Mouse (Mus musculus): ENCODE data around the gene Ap2s1. TPM values are rescaled to one million over a fixed set of nuclear protein-coding genes. Genes with fewer than 3 reads are reported as not detected.
A peak's percentile ranks its signal among the peaks of the same experiment; 100 is the strongest.
"Not testable (repeated sequence)": the region's sequence is repeated elsewhere in the genome, so short reads cannot be mapped to it uniquely, and the experiment has no call there.

Ap2s1 gene
- polyA plus RNA-seq, 1 experiment from 2014 or later, result 451 TPM

DNA sequence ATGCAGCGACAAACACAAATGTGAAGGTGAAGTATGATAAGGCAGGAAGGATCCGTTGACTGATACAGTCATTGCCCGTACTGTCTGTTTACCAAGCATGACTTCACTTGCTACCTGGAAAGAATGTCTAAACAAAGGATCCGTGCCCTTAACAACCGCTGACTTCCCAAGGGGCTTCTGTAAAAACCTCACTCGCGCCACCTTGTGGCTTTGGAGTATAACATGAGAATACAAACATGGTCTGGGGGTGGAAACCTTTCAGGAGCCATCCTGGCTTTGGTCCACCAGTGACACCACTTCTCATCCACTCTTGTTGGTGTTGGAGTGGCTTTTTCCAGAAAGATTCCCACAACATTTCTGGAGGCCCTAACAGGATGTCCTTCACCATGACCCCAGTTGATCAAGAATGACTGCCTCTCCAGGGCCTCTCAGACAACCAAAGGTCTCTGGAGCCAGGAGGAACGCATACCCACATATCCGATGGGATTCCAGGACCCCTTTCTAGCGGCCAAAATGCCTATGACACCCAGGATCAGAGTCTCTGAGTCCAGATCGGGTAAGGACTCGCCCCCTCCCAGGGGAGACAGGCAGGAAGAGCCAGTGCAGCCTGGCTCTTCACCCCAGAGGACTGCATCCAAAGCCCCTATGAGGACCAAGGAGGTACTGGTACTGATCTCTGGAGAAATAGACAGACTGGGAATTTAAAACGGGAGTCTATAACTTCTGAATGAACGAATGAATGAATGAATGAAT lies 9.4 kb upstream of the Ap2s1 start:
- Histone ChIP-seq H3K9me3 (no peaks in the 10 kb centered on the region), H3K4me3 (peak overlapping the region; percentile 6; the same call in 1 of the 2 replicates), H3K36me3 (no peaks in the 10 kb centered on the region), H3K4me2 (peak overlapping the region; percentile 40), H3K9ac (no peak overlapping the region), H3K27me3 (no peaks in the 10 kb centered on the region), H3K4me1 (replicated peaks) (0 out of 2 replicates have a peak, but pooled peaks cover 8% of the 10 kb centered on the region), H3K27ac (replicated peaks) (peak overlapping the region; percentile 33; the same call in 1 of the 2 replicates)
- ATAC-seq (ENCODE audit: low FRiP score, low read depth), result peak; percentile 70
- 30% methylated on average over 14 of the region's 14 CpGs for WGBS

GRCm38 (mm10) chr7:16729563-16729962 lies 8.6 kb upstream of the Ap2s1 start:
- not testable (repeated sequence) for H3K27ac ChIP-seq (replicated peaks); H3K27me3 ChIP-seq; H3K4me3 ChIP-seq; H3K9me3 ChIP-seq; H3K9ac ChIP-seq; H3K36me3 ChIP-seq; H3K4me1 ChIP-seq (replicated peaks)
- WGBS, result 8% methylated on average over 7 of the region's 7 CpGs
- peak overlapping the region; percentile 40 for H3K4me2 ChIP-seq
- peak; percentile 54 for ATAC-seq (ENCODE audit: low FRiP score, low read depth)

DNA sequence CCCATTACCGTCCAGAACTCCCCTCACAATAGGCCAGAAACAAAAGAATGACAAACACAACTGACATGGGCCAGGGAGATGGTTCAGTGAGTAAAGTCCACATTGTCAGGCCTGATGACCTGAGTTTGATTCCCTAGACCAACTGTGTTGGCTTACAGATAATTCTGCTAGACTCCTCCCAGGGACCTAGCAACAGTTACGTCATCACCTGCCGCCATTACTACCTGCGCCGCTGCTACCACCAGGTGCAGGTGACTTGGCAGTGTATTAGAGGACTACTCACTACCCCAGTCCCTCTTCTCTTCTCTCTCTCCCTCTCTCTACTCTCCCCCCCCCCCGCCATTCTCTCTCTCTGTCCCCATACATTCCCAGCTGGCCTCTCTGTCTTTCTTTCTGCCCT lies 7.4 kb upstream of the Ap2s1 start:
- ATAC-seq (ENCODE audit: low FRiP score, low read depth), result no peak
- H3K4me2 ChIP-seq, result no peak overlapping the region
- H3K27ac ChIP-seq (replicated peaks), result no peak overlapping the region
- no peaks in the 10 kb centered on the region for H3K36me3 ChIP-seq
- no peaks in the 10 kb centered on the region for H3K9me3 ChIP-seq
- WGBS, result 93% methylated on average over 6 of the region's 6 CpGs
- 0 out of 2 replicates have a peak, but pooled peaks cover 8% of the 10 kb centered on the region for H3K4me1 ChIP-seq (replicated peaks)
- H3K27me3 ChIP-seq, result no peaks in the 10 kb centered on the region
- no peak overlapping the region for H3K9ac ChIP-seq
- H3K4me3 ChIP-seq, result no peak overlapping the region

DNA sequence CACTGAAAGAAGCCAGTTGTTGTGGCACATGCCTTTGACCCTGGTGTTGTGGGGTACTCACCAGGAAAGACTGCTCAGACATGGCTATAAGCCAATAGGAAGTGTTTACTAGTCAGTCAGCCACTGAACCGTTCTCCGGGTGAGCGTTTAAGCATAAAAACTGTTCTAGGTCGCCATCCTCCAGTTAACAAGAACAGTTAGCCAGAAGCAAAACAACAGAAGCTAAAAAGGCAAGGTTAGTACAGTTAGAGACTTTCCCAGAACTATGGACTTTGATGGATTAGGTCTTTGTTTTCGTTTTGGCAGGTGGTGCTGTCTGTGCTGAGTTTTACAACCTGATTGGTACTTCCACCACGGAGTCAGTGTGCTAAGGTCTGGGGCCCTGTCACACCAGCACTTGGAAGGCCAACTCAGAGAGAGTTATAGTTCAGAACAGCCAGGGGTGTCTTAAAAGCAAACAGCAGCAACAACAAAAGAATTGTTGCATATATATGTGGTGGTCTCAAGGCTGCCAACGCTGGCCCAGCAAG lies 6.3 kb upstream of the Ap2s1 start:
- Histone ChIP-seq H3K9ac (no peak overlapping the region), H3K9me3 (no peaks in the 10 kb centered on the region), H3K4me2 (no peak overlapping the region), H3K4me3 (no peak overlapping the region), H3K36me3 (no peaks in the 10 kb centered on the region), H3K4me1 (replicated peaks) (0 out of 2 replicates have a peak, but pooled peaks cover 8% of the 10 kb centered on the region), H3K27me3 (no peaks in the 10 kb centered on the region), H3K27ac (replicated peaks) (no peak overlapping the region)
- no peak for ATAC-seq (ENCODE audit: low FRiP score, low read depth)
- WGBS, result 58% methylated on average over 7 of the region's 7 CpGs

GRCm38 (mm10) chr7:16737606-16738072 lies 571 bp upstream of the Ap2s1 start:
- H3K4me3 ChIP-seq, result peak overlapping the region; percentile 78
- H3K36me3 ChIP-seq, result no peaks in the 10 kb centered on the region
- WGBS, result 40% methylated on average over 10 of the region's 10 CpGs
- no peak overlapping the region for H3K27ac ChIP-seq (replicated peaks)
- H3K4me2 ChIP-seq, result peak overlapping the region; percentile 92
- no peaks in the 10 kb centered on the region for H3K9me3 ChIP-seq
- H3K9ac ChIP-seq, result peak overlapping the region; percentile 33
- H3K27me3 ChIP-seq, result no peaks in the 10 kb centered on the region
- H3K4me1 ChIP-seq (replicated peaks), result peaks cover 21% of the 10 kb centered on the region
- ATAC-seq (ENCODE audit: low FRiP score, low read depth), result peak; percentile 17

GRCm38 (mm10) chr7:16739056-16739604 lies 920 bp downstream of the Ap2s1 start:
- Histone ChIP-seq H3K4me2 (peak overlapping the region; percentile 92), H3K27me3 (no peaks in the 10 kb centered on the region), H3K9ac (peak overlapping the region; percentile 87), H3K9me3 (no peaks in the 10 kb centered on the region), H3K36me3 (peaks cover 12% of the 10 kb centered on the region), H3K27ac (replicated peaks) (0 out of 2 replicates have a peak overlapping the region, but pooled peaks have one; percentile 58), H3K4me1 (replicated peaks) (peaks cover 21% of the 10 kb centered on the region), H3K4me3 (peak overlapping the region; percentile 78)
- 59% methylated on average over 10 of the region's 10 CpGs for WGBS
- ATAC-seq (ENCODE audit: low FRiP score, low read depth), result no peak

- no peak for ATAC-seq (ENCODE audit: low FRiP score, low read depth)
- Histone ChIP-seq H3K4me1 (replicated peaks) (peaks cover under 1% of the 10 kb centered on the region; the same call in 1 of the 2 replicates), H3K4me3 (no peak overlapping the region), H3K4me2 (no peak overlapping the region), H3K27ac (replicated peaks) (no peak overlapping the region), H3K36me3 (peaks cover 42% of the 10 kb centered on the region), H3K27me3 (no peaks in the 10 kb centered on the region), H3K9me3 (no peaks in the 10 kb centered on the region), H3K9ac (no peak overlapping the region)
- 92% methylated on average over 4 of the region's 4 CpGs for WGBS
Measured at GRCm38 (mm10) chr7:16745373-16745772, 7.2 kb downstream of the Ap2s1 start.

DNA sequence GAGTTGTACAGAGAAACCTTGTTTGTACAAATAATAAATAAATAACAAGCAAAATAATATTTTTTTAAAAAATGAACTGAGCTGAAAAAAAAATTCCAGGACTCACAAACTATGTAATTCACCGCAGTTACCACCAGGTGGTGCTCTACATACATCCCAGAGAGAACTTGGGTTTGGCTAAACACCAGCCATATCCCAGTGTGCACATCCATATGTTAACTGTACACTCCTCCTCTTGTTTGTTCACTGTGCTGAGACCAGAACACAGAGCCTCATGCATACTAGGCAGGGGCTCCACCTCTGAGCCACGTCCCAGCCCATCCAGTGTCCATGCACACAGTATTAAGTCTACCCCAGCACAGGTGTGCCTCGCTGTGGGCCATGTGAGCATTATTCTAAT lies 7.9 kb downstream of the Ap2s1 start:
- ATAC-seq (ENCODE audit: low FRiP score, low read depth), result no peak
- no peak overlapping the region for H3K27ac ChIP-seq (replicated peaks)
- no peak overlapping the region for H3K4me2 ChIP-seq
- WGBS, result 54% methylated on average over 3 of the region's 3 CpGs
- H3K9ac ChIP-seq, result no peak overlapping the region
- no peaks in the 10 kb centered on the region for H3K4me1 ChIP-seq (replicated peaks)
- no peaks in the 10 kb centered on the region for H3K9me3 ChIP-seq
- peaks cover 42% of the 10 kb centered on the region for H3K36me3 ChIP-seq
- H3K4me3 ChIP-seq, result no peak overlapping the region
- H3K27me3 ChIP-seq, result no peaks in the 10 kb centered on the region

GRCm38 (mm10) chr7:16747656-16748055 lies 9.4 kb downstream of the Ap2s1 start:
- no peaks in the 10 kb centered on the region for H3K27me3 ChIP-seq
- H3K4me3 ChIP-seq, result no peak overlapping the region
- H3K4me1 ChIP-seq (replicated peaks), result no peaks in the 10 kb centered on the region
- WGBS, result 94% methylated on average over 6 of the region's 6 CpGs
- H3K4me2 ChIP-seq, result no peak overlapping the region
- no peak for ATAC-seq (ENCODE audit: low FRiP score, low read depth)
- no peaks in the 10 kb centered on the region for H3K9me3 ChIP-seq
- no peak overlapping the region for H3K27ac ChIP-seq (replicated peaks)
- H3K9ac ChIP-seq, result no peak overlapping the region
- peaks cover 42% of the 10 kb centered on the region for H3K36me3 ChIP-seq

DNA sequence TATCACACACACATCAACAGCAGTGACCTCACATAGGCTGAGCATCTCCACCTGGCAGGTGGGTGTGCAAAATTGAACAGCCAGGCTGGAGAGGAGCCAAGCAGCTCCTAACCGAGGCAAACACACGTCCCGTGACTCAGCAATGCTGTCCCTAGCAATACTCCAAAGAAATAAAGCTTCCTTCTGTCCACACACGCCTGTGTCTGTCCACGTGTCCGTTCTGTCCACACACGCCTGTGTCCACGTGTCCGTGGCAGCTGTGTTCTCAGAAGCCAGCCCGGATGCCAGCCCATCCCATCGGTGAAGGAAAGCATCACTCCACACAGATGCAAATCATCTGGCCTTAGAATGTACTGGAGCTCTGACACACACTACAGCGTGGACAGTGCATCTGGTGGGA lies 13.8 kb downstream of the Ap2s1 start:
- H3K9me3 ChIP-seq, result no peaks in the 10 kb centered on the region
- H3K9ac ChIP-seq, result no peak overlapping the region
- peaks cover 28% of the 10 kb centered on the region for H3K36me3 ChIP-seq
- H3K27me3 ChIP-seq, result no peaks in the 10 kb centered on the region
- 85% methylated on average over 12 of the region's 12 CpGs for WGBS
- no peak overlapping the region for H3K27ac ChIP-seq (replicated peaks)
- ATAC-seq (ENCODE audit: low FRiP score, low read depth), result no peak
- no peak overlapping the region for H3K4me3 ChIP-seq
- no peak overlapping the region for H3K4me2 ChIP-seq
- H3K4me1 ChIP-seq (replicated peaks), result no peaks in the 10 kb centered on the region

DNA sequence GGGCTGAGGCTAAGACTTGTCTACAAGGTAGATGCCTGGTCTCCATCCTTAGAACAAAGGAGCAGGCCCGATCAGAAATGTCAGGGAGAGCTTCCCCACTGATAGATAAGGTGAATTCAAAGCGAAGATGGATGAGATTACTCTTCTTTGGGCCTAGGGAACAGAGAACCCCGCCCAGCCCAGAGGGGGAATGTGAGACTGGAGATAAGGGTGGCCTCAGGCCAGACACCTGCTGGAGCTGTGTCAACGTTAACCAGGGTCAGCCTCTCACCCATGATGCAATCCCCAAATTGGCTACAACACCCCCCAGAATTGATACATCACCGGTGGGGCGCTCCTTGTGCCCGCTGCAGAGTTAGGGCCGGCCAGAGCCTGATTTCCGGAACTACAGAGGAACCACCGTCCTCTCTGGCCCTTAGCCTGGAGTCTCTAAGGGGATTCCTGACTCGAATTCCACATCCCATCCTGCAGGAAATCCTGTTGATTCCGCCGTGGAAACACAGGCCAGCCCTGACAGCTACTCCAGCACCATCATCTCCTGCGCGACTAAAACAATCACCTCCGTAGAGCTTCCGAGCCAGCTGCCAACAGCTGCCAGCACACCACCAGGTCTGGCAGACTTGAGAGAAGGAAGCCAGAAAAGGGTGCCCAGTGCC lies 17.3 kb downstream of the Ap2s1 start:
- no peak overlapping the region for H3K4me2 ChIP-seq
- no peak overlapping the region for H3K27ac ChIP-seq (replicated peaks)
- H3K27me3 ChIP-seq, result no peaks in the 10 kb centered on the region
- WGBS, result 72% methylated on average over 17 of the region's 17 CpGs
- no peaks in the 10 kb centered on the region for H3K4me1 ChIP-seq (replicated peaks)
- no peaks in the 10 kb centered on the region for H3K36me3 ChIP-seq
- H3K9ac ChIP-seq, result no peak overlapping the region
- H3K4me3 ChIP-seq, result no peak overlapping the region
- ATAC-seq (ENCODE audit: low FRiP score, low read depth), result no peak
- H3K9me3 ChIP-seq, result no peaks in the 10 kb centered on the region
